Mouse (Mus musculus): ENCODE measurements around the gene Sash1.

GRCm38 (mm10) chr10:8818066-8818465, 67.8 kb downstream of the Sash1 start:
- no peak for TF ChIP-seq CTCF (IDR thresholded peaks at IDR 0.05; ENCODE audit: extremely low read depth, insufficient read length, insufficient replicate concordance, low read depth, low read length)
- TF ChIP-seq POLR2A (IDR thresholded peaks at IDR 0.05; ENCODE audit: low read depth, low read length): no peak

All from small intestine, adult 2 months (tissue).